Mouse (Mus musculus) neutrophil, adult 5-6 weeks (primary cell): Measurements from ENCODE around the gene Rsrp1. TPM values are rescaled to one million over a fixed set of nuclear protein-coding genes. Genes with fewer than 3 reads are reported as not detected.

Experiments used
- ATAC-seq: fragments of 151-379, 151-347 bp; 2 replicates; pipeline ENCODE4 v1.8.0; 2017; ENCODE audit warnings: mild to moderate bottlenecking, moderate TSS enrichment; ENCODE audit not compliant: insufficient number of reproducible peaks, poor library complexity, low FRiP score, severe bottlenecking; ENCODE audit errors: extremely low read depth
- total RNA-seq: library from RNA; stranded (forward); fragments of 200-1000 nt; gene quantifications from 2 replicates; pipeline ENCODE4 v1.2.3, GENCODE M21; 2017

The Rsrp1 gene
- total RNA-seq, 1 experiment from 2014 or later, result 656 TPM

- ATAC-seq, result peak; percentile 45
Measured at GRCm38 (mm10) chr4:134919733-134920540, 3.5 kb upstream of the Rsrp1 start.

- ATAC-seq, result no peak
Measured at GRCm38 (mm10) chr4:134920631-134921030, 2.8 kb upstream of the Rsrp1 start.

GRCm38 (mm10) chr4:134921703-134922102 lies 1.7 kb upstream of the Rsrp1 start:
- no peak for ATAC-seq

GRCm38 (mm10) chr4:134922111-134922924 lies 1.1 kb upstream of the Rsrp1 start:
- no peak for ATAC-seq

- ATAC-seq, result no peak
Measured at GRCm38 (mm10) chr4:134922925-134923244, 507 bp upstream of the Rsrp1 start.

DNA sequence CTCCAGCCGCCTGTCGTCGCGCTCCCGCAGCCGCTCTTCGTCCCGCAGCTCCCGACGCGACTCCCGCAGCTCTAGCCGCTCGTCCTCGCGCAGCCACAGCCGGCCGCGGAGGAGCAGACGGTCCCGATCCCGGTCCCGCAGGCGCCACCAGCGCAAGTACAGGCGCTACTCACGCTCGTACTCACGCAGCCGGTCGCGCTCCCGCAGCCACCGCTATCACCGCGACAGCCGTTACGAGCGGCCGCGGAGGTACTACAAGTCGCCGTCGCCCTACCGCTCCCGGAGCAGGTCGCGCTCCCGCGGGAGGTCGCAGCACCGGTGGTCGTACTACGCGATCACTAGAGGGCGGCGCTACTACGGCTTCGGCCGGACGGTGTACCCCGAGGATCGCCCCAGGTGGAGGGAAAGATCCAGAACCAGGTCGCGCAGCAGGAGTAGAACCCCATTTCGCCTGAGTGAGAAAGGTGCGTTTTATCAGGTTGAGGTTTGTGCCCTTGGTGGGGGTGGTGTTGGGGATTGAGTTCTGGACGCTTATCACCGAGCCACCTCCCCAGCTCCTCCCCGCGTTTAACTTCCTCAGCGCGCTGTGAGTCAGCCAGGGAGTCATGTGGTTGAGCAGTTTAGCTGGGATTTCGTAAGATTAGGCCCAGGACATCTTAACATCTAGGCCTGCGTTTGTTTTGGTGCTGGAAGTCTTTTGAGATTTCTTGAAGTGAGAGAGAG lies 788 bp downstream of the Rsrp1 start:
- ATAC-seq, result peak; percentile 64

DNA sequence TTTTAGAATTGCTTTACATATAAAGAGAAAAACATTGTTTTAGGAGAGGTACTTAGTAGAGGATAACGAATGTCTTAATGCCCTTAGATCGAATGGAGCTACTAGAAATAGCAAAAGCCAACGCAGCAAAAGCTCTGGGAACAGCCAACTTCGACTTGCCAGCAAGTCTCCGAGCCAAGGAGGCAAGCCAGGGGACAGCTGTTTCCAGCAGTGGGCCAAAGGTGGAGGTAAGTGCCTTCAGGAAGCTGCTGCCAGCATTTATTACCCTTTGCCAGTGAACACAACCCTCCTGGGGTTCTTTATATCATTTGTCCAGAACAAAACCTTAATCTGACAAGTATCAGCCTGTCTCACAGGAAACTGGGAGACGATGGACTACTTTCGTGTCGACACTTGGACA lies 1.8 kb downstream of the Rsrp1 start:
- no peak for ATAC-seq

- no peak for ATAC-seq
Measured at GRCm38 (mm10) chr4:134927815-134928463, 4.5 kb downstream of the Rsrp1 start.

GRCm38 (mm10) chr4:134928464-134928836 lies 5.1 kb downstream of the Rsrp1 start:
- no peak for ATAC-seq

GRCm38 (mm10) chr4:134929536-134929935 lies 6.1 kb downstream of the Rsrp1 start:
- 0 out of 2 replicates have a peak, but pooled peaks have one; percentile 5 for ATAC-seq

GRCm38 (mm10) chr4:134930190-134930589 lies 6.8 kb downstream of the Rsrp1 start:
- ATAC-seq, result no peak

DNA sequence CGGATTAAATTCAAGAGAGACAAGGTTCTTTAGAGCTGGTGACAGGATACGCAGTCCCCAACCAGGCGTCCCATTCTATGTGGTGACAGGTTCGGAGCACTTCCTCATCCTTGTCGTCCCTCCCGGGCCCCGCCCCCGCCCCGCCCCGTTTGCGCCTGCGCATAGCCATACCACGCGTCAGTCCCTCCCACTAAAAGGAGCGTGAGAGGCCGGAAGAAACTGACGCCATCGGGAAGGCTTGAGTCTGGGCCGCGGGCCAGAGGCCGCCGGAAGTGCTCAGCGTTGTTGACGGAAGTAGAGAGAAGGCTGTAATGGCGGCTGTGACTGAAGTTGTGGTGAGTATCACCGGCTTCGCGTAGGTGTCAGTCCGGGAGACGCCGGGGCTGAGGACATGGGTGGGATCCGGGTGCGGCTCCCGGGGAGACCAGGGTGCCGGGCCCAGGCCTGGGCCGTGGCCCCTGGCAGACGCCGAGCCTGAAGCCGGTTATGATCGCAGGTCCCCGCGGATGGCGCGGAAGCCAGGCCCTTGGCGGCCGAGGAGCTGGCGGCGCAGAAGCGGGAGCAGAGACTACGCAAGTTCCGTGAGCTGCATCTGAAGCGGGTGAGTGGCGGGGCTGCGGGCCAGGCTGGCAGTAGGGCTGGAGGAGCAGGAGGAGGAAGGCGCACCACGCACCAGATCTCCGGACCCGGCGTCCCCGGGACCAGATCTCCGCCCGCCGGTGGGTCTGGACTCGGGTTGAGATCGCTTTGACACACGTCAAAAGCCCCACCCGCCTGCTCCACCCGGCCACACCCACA lies 7.5 kb downstream of the Rsrp1 start, which contains the start of gene Syf2:
Gene Syf2, plus strand, starts transcription at position 215 of the 798 bp plus-strand sequence.
- ATAC-seq, result peak; percentile 87

DNA sequence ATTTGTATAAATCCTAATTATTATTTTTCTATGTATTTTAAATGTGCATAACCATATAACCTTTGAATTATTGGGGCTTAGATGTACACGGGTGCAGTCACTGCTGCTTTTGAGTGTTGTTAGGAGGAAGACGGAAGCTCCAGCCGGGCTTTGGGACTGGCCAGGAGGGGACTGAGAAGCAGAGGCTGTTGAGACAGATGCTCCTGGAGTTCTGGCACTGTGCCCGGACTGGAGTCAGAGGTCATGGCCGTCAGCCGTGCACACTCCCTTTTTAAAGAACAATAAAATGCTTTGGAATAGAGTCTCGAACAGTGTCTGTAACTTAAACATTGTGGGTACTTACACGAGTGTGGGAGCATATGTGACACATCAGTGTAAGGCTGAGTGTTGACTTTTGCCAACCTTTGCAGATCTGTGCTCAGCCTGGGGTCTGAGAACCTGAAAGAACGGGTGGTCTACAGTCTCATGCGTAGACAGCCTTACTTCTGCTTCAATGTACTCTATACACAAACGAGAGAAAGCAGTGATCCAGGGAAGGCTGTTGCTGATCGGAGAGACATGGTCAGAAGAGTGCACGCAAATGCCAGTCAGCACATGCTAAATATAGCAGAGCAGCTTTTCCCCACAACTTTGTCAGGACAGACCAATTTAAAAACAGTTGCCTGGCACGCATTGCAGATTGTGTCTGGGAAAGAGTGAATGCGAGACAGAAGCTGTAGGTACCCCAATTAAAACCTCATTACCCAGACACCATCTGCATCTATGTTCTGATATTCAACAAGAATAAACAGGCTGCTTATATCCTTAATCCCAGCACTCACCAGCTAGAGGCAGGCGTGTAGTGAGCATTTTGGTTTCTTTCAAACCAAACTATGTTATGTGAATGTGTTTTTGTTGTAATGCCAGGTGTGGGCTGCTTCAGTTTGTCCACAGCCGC lies 14.1 kb downstream of the Rsrp1 start:
- ATAC-seq, result no peak

- ATAC-seq, result no peak
Measured at GRCm38 (mm10) chr4:134939900-134940299, 16.5 kb downstream of the Rsrp1 start.

DNA sequence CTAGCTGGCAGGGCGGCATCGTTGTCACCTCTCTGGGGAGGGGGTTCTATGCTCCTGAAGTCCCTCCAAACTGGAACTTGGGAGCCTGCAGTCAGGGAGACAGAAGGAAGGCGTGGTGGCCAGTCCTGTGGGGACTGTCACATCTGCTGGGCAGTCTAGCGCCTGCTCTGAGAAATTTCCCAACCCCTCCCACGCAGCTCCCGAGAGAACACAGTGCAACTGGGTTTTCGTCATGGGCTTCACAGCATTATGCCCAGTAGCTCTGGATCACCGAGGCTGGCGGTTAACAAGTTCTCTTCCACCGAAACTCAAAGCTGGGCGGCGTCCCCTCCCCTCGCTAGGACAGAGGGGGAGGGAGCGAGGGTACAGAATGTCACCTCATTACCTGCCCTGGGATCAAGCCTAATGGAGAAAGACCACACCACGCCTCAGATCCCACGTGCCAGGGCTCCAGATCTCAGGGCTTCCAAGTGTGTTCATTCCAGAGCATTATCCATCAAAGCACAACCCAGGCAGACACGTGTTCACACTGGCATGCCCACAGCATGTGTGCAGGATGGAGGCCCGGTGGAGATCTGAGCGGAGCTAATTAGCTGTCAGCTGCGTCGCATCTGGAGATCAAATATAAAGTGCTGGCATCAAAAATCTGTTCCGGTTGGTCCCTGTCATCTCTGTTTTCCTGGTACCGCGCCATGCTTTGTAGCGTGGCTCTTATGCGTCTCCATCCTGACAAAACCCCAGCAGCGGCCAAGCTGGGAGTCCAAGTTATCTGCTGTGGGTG lies 20.6 kb downstream of the Rsrp1 start:
- no peak for ATAC-seq

- peak; percentile 74 for ATAC-seq
Measured at GRCm38 (mm10) chr4:134946024-134946744, 22.8 kb downstream of the Rsrp1 start.
